Mouse (Mus musculus) 3134 (cell line): ENCODE results near the gene Zcchc17.
A peak's percentile ranks its signal among the peaks of the same experiment; 100 is the strongest.

Source experiments
- DNase-seq: peaks from one replicate; pipeline ENCODE4 v3.0.0-alpha.2; 2011; ENCODE audit warnings: low spot score; ENCODE audit not compliant: insufficient read length; ENCODE audit errors: extremely low read depth

Gene Zcchc17

DNA sequence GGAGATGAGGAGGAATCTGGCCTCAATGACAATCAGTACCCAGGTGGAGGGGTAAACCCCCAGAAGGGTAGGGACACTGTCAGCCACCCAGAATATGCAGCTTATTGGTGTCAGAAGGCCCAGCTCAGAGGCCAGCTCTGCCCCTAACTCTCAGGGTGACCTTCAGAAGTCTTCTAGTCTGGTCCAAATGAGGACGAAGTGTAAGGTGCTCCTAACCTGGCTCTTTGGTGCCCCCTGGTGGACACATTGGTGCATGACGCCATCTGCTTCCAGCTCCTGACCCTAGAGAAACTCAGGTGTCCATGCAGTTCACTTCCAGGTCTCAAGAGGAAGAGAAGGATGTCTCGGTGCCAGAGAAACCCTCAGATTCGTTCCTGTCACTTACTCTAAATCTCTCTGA lies 67.5 kb downstream of the Zcchc17 start:
- peak; percentile 35 for DNase-seq

DNA sequence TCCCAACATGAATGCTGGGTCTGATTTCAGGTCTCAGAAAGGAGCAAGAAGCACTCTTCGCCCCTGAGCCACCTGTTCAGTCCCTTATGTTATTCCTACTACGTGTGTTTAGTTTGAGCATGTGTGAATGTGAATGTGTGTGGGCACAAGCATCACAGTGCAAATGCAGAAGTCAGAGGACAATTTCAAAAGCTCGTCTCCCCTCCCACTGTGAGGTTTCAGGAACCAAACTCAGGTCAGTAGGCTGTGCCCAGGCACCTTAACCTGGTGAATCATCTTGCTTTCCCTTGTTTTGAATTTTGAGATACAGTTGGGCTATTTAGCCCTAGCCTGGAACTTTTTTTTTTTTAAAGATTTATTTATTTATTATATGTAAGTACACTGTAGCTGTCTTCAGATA lies 69.9 kb downstream of the Zcchc17 start:
- DNase-seq = no peak

DNA sequence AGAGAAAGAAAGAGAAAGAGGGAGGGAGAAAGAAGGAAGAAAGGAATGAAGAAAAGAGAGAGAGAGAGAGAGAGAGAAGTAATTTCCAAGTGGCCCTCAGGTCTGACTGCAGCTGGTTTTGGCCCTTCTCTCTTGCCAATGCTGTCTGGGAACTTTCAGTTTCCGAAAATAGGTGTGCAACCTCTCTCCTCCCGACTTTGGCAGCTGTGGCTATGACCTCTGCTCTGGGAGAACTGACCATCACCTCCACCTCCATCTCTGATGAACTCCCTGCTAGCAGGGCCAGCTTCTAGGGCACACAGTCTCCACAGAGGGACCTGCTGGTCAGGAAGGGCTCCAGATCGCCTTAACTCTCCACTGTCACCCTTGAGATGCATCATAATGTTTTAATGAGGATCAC lies 73.2 kb downstream of the Zcchc17 start:
- DNase-seq = no peak

DNA sequence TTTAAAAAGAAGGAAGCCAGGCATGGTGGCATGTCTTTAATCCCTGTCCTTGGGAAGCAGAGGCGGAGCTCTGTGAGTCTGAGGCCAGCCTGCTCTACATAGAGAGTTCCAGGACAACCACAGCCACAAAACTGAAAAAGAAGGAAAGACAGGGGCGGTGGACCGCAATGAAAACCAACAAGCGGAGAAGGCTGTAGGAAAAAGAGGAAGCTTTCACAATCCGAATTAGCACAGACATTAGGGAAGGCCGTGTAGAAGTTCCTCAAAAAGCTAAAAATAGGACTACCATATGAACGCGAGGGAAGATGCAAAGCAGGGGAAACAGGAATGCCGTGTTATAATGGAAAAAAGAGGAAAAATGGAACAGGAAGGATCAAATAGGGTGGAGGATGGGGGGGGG lies 75.9 kb downstream of the Zcchc17 start:
- DNase-seq = no peak

DNA sequence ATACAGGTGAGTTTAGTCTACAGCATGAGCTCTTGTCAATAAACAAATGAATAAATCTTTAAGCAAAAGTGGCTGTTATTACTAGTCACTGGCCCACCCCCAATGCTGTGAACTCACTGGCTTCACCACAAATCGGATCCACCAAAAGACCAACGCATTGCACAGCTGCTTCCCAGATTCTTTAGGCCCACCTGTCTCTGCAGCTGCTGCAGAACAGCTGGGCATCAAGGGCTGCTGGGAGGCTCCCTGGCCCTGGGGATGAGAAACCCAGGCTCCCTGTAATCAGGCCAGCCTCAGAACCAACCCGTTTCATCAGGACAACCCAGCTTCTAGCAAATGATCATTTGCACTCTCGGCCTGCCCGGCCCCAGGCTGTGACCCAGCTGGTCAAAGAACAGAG lies 76.9 kb downstream of the Zcchc17 start:
- DNase-seq = no peak

DNA sequence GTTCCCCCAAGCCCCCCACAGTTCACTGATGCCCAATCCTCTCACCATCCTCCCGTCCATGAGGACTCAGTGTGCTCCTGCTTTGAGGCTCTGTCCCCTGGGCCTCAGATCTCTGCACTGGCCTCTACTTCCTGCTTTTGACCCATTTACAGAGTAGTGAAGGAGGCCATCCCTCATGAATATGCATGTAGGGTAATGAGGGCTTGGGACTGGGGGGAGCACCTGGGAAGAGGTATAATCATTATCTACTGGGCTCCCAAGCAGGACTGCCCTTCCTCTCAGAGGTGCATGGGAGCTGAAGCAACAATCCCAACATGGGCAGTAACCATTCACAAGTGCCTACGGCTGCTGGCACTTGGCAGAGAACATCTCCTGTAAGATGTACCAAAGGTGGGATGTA lies 80.6 kb downstream of the Zcchc17 start, which contains the start of gene Serinc2:
TSS of gene Serinc2 (minus strand) at position 101 of the 400 bp plus-strand sequence.
- no peak for DNase-seq

DNA sequence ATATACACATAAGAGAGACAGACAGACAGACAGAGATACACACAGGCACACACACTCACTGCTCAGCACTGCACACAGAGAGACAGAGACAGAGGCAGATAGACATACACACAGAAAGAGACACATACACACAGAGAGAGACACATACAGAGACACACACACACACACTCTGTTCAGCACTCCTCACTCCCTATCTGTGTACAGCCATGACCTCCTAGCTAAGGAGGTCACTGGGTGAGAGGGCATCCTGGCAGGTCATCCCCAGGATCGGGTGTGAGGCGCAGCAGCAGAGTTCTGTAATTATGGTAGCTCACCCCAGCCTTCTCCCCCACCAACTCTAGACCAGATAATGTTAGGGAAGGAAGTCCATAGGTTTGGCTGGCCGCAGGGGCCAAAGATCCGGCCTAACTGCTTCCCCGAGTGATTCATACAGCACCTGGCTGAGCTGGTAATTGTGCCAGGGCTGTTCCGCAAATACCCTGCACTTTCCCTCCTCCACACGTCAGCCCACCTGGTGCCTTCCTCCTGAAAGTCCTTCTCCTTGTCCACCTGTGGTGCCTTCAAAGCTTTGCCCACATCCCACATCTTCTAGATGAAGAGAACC lies 83.1 kb downstream of the Zcchc17 start:
- no peak for DNase-seq

DNA sequence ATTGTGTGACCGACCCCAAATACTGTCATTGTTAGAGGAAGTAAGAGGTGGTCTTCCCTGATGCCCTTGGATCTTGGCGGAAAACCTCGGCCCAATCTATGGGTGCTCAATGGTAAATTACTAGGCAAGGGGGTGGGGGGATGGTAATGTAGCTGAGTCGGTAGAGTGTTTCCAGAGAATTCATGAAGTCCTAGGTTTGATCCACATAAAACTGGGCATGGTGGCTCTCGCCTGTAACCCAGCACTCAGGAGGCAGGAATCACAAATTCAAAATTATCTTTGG lies 84.0 kb downstream of the Zcchc17 start:
- no peak for DNase-seq

DNA sequence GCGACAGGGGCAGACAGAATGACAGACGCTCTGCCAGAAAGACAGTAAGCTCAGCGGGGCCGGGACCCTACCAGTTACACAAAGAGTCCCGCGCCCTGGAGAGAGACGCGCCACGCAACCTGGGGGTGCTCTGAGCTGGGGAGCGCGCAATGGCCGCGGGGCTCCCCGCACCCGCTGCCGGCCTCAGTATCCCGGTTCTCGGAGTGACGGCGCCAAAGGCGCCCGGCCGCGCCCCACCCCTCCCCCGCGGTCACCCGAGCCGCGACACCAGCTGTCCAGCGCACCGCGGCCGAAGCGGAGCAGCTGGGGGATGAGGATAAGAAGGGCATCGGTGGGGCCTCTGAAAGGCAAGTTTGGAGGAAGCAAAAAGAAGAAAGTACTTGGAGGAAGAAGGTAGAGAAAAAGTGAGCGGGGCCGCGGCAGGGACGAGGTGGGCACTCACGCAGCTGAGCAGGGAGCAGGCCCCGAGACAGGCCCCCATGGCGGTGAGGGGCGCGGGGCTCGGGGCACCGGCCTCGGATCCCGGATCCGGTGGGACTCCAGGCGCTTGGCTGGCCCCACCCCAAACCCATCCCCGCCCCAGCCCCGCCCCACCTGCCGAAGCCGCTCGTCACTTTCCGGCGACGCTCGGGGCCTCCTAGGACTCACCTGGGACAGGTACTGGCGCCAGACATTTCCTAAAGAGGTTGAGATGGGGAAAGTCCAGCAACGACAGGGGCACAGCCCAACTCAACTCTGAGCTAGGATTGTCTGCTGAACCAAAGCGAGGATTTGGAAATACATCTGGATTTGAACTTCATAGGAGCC lies 84.5 kb downstream of the Zcchc17 start:
- peak; percentile 29 for DNase-seq

DNA sequence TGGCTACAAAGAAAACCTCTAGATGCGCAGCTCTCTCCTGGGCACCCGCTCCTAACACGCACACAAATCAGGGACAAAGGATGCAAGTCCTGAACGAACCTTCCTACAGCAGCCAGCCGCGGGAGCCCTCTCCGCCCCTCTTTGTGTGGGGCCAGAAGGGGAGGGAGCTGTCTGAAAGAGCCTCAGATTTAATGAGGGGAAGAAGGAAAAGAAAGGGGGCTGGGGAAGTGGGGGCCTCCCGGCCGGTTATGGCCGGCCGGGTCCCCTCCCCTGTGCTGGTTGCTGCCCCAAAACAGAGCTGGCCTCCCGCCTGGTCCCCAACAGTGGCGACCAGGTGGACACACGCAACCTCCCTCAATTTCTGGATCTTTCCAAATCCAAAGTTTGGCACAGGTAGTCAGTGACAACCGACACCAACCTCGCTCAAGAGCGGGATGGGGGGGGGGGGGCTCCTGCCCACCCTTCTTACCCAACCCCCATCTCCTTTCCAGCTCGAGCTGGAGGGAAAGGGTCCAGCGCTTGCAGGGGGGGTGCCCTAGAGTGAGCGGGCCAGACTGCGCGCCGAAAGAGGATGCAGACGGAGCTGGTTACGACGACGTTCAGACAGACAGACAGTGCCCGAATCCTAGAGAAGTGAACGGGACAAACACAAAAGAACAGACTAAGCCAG lies 85.3 kb downstream of the Zcchc17 start:
- peak; percentile 47 for DNase-seq

DNA sequence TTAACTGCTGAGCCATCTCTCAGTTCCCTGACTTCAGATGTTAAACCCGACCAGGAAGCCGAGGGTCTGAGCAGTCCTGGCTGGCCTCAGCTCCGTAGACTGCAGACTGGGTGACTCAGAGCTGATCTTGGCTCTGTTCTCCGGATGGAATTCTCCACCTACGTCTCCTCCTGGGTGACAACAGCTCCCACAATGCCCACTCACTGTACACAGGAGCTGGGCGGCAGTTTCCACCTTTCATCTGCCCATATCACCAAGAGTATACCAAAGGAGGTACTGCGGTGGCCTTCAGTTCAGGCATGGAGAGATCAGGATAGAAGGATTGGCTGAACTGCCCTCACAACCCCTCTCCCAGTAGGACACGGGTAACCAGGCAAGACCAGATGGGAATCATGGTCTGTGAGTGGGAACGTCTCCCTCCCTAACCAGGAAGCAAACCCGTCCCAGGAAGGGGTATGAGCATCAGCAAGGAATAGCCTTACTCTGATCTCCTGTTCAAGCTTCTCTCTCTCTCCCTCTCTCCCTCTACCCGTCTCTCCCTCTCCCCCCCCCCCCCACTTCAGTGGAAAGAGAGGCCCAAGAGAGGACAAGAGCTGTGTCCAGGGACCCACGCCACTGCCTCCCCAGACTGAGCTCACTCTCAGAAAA lies 85.9 kb downstream of the Zcchc17 start:
- DNase-seq = peak; percentile 69

DNA sequence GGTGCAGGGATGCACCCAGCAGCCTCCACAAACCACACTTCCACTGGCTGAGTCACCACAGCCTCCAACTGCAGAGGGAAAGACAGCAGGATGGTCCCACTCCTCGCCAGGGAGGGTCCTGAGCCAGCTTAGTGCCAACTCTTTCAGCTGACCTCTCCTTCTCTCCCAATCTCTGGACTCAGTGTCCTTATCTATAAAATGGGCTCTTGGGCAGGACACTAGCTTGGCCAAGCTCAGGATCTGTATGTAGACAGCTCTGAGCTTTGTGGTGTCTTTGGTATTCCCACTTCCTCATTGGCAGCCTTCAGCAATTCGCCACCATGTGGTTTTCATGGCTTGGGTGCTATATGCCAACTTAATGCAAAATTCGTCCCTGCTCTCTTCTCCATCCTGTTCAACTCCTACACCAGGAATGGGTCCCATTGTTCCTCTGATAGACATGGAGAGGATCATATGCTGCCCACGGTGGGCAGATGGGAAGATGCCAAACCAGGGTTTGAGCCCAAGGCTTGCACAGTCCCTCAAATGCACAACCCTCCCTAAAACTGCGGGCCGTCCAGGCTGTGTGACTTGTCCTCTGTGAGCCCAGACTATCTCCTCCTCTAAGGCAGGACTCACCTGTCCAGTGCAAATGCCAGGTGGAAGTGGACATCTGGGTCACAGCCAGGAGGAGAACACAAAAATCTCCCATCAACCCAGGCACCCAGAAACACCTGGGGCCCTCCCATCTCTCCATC lies 89.0 kb downstream of the Zcchc17 start:
- peak; percentile 54 for DNase-seq

DNA sequence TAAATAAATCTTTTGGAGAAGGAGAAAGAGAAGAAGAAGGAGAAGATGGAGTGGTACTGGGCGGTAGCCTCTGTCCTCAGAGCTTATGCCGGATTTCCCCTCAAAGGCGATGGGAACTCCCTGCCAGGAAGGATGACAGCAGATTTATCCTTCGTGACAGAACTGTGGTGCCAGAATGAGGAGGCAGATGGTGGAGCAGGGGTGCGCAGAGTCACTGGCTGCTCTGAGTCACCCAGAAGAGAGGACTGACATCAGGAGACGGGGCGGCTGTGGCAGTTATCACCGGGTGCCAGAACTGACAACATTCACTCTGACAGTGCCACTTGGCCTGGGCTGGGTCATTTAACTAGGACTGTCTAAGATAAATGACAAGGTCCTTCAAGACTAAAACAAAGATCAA lies 89.7 kb downstream of the Zcchc17 start:
- peak; percentile 48 for DNase-seq

DNA sequence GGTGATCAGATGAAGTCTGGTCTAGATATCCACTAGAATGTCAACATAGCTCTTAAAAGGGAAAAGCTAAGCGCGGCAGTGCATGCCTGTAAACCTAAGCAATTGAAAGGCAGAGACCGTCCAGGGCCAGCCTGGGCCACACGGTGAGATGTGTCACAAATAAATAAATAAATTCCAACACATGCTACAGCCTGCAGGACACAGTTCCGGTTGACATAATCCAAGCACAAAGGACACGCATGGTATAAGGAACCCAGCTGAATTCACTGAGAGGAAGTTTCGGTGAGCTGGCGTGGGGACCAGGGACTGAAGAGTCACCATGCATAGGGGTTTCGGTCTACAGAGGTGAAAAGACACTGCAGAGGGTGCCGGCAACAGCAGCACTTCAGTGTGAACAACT lies 91.0 kb downstream of the Zcchc17 start:
- DNase-seq = no peak

DNA sequence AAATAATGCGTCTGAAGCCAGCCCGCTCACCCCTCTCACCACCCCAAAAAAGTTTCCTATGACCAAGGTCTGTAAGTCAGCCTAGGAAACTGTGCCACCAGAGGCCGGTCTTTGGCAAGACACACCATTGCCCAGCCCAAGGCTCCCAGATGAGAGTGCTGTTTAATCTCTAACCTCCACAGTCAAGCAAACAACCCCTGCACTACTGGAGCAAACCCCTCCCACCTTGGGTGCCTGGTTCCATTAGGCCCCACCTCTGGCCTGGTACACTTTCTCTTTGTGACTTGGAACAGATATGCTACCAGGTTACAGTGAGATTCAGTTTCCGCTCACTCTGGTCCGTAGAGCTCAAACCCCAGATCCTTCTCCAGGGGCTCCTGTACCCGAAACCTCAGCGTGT lies 92.7 kb downstream of the Zcchc17 start:
- DNase-seq = no peak

DNA sequence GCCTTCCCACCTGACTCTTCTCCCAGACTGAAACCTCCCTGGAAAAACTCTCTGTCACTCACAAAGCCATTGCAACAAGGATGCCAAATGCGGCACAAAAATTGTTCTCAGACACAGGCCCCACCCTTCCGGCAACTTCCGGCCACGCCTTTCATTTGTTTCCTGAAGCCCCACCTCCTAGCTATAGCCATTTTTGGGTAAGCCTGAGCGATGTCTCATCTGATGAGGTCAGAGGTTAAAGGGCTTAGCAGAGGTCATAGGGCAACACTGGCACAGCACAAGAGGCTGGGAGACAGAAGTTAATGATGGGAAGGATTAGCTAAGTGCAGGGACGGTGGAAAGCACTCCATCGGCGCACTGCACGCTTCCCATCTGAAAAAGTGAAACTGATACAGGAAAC lies 93.1 kb downstream of the Zcchc17 start:
- no peak for DNase-seq
